Mouse (Mus musculus) cerebellum, adult (tissue): ENCODE results near the gene Mapkapk3.

Experiments
- ATAC-seq: cut with Nextera tagmentation; 2 replicates; pipeline ENCODE4 v1.9.2; 2017; ENCODE audit warnings: mild to moderate bottlenecking, moderate library complexity, mixed read lengths; ENCODE audit not compliant: insufficient number of reproducible peaks, low FRiP score, low TSS enrichment

Mapkapk3 gene

DNA sequence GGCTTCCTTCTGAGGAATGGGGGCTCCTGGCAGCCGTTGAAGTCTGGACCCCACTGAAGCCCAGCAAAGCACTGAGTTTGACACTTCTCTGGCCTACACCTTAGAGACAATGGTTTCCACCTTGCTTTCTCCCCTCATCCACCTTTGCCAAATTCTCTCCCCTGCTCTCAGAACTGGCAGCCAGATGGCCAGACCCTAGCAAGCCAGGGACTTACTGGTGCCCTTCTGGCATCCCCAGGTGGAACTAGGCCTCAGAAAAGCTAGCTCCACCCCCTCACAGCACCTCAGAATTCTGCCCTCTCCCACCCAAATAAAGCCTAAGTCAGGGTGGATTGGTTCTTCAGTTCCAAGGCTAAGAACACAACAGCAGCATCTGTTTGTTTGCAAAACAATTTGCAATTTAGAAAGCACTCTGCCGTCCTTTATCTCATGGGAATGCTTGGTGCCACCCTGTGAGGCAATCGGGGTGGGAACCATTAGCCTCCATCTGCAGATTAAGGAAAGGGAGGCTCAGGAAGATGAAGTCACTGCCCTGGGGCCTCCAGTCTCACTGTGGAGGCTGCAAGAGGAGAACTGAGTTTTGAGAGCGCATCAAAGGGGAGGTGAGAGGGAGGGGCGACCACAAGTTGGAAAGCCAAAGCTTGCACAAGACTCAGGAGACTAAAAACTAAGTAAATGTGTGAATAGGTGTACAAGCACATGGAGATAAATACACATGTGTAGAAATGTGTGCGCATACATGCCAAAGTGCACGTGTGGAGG, 18.3 kb downstream of the Mapkapk3 start:
- no peak for ATAC-seq

- ATAC-seq = no peak
These were observed 19.9 kb downstream of the Mapkapk3 start for GRCm38 (mm10) chr9:107269772-107270171.

DNA sequence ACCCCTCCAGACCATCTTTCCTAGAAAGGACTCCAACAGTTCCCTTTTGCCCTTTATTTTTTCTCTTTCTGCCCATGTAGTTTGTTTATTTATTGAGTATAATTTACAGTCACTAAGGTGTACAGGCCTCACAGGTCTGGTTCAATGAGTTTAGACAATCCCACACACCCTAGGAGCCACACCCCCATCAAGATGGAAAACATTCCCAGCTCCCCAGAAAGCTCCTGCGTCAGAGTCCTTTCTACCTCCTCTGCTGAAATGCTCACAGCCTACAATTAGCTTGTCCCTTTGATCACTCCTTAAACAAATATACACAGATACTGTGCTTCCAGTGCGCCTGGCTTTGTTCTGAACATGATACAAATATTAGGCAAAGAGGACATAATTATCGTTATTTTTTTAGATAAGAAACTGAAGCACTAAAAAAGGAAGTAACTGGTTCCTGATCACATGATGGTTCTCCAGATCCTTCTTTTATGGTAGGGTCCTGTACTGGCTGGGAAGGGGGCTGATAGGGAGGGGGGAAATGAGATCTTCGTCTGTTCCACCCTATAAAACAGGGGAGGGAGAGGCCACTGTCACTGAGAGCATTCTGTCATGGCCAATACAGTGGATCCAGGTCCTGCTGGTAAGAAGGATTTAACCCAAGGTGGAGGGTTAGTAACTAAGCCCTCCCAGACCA, 21.8 kb downstream of the Mapkapk3 start:
- no peak for ATAC-seq

- no peak for ATAC-seq
These were observed 22.6 kb downstream of the Mapkapk3 start for GRCm38 (mm10) chr9:107267028-107267427.

DNA sequence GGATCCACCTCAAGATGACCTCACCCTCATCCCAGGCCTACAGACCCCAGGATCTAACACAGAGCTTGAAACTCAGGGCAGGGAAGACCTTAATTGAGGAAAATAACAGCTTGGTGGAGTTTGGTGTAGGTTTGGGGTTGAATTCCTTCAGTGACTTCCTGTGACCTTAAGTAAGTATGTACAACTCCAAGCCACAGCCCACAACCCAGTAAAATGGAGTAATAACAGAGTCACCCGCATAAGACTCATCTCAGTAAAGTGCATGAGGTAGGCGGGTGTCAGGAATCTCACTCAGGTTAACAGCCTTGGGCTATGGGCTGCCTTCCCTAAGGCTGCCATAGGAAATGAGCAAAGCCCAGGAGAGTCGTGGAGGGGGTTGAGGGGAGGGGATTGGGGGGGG, 24.9 kb downstream of the Mapkapk3 start:
- ATAC-seq = no peak

GRCm38 (mm10) chr9:107263912-107264311, 25.8 kb downstream of the Mapkapk3 start:
- ATAC-seq = no peak

DNA sequence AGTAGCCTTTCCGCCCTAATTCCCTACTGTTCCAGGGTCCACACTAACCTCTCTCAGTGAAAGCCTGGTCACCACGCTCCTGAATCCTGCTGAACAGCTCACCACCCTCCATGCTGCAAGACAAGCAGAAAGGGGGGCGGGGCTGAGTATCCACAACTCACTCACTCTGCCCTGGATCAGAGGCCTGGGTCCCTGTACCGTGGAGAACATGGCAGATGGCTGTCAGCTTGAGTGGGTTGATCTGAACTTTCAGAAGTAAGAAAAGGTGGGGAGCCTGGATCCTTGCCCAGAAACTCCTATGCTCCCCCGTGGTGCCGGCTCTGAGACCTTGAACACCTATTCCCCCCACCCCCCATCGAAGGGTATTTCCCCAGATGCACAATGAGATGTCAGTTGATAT, 27.3 kb downstream of the Mapkapk3 start:
- ATAC-seq = no peak

GRCm38 (mm10) chr9:107261792-107262191, 27.9 kb downstream of the Mapkapk3 start:
- ATAC-seq = no peak

- ATAC-seq = no peak
These were observed 28.8 kb downstream of the Mapkapk3 start for GRCm38 (mm10) chr9:107260836-107261235.

- 0 out of 2 replicates have a peak, but pooled peaks have one; percentile 9 for ATAC-seq
These were observed 29.2 kb downstream of the Mapkapk3 start for GRCm38 (mm10) chr9:107260429-107260828.

DNA sequence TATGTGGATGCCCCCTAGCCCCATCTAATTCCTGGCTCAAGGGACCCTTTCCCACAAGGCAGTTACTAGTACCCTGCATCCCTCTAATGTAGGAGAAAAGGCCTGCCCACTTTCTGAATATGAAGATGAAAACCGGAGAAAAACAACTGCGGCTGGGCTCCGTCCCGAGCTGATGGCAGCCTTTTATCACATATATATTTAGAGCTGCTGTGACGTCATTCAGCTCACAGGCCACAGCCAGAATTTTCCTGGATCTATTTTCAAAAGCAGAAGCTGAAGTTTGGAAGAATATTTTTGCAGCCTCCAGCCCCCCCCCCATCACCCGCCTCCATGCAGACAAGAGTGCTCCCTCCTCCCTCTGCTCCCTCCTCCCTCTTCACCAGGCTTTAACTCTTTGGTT, 30.1 kb downstream of the Mapkapk3 start:
- ATAC-seq = no peak

- 0 out of 2 replicates have a peak, but pooled peaks have one; percentile 19 for ATAC-seq
These were observed 34.1 kb downstream of the Mapkapk3 start for GRCm38 (mm10) chr9:107255596-107255995.

DNA sequence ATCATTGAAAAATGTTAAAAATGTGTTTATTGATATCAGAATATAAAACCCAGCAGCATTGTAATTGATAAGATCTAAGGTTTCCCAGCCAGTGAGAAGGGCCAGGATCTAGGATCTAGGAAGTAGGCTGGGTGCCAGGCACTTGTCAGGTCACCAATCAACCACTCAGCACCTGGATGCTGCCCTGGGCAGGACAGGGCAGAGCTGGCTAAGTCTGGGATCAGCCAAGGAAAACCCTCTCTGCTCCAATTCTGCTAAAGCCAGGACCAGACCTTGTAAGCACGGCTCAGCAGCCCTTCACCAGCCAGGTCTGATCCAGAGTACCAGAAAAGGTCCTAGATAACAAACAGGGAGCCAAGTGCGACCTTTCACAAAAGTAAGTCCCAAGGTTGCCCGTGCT, 34.8 kb downstream of the Mapkapk3 start:
- no peak for ATAC-seq

DNA sequence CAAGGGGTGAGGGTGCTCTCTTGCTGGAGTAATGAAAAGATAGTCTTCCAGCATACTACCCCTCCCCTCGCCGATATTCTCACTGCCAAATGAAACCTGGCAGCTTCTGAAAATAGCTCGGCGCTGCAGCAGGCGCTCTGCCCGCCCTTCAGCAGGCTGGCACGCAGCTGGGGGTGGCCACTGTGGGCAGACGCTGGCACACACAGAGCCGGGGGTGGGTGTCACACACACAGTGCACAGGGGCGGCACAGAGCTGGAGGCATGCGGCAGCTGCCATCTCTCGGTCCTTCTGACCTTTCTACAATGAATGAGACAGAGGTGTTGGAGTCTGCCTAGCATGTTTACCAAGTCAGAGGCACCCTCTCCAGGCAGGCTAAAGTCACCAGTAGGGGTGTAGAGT, 35.2 kb downstream of the Mapkapk3 start:
- peak; percentile 63 for ATAC-seq

DNA sequence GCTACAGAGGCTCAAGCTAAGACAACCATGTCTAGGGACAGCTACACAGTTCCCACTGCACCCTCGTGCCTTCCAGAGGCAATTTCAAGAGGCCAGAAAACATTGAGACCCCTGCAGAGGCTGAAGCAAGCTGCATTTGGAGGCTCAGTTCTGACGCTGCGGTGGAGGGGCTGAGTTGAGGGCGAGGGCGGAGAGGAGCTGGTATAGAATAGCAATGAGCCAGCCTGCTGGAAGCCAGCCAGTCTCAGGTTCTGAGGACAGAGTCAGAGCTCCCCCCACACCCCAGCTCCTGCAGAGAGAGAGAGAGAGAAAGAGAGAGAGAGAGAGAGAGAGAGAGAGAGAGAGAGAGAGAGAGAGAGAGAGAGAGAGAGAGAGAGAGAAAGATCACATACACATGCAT, 37.5 kb downstream of the Mapkapk3 start:
- ATAC-seq = no peak

DNA sequence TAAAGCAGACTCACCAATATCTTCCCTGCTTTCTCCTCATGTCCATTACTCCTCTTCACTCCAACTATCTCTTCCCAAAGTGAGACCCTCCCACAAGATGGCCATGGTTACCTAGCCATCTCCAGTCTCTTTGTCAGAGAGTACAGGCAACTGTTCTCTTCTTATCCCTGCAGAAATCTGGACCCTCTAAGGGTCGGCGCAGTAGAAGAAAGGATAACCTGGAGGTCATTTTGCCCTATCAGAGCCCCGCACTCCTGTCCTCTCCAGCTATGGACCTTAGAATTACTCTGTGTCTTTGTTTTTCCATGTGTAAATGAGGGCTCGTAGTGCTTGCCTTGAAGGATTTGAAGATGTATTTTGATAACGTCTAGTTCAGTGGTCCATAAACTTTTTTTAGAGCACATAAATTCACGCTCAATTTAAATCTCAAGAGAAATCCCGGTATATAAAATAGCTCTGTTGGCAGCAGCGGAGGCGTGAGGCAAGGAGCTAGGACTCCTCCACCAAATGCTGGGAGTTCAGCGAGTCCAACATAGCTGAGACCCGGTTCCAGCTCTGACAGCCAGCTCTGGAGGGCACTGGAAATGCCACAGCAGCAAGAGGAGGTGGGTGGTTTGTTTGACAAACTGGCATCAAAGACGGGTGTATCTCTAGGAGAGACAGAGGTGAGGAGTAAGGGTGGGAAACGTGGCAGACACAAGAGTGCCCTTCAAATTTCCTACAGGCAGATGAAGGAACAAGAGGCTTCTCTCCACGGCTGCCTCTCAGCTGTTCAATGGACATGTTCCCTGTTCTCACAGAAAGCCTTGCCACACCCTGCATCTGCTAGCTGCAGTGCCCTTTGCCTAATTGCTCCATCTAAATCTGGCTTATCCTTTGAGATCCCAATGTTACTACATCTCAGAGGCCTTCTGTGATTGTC, 39.0 kb downstream of the Mapkapk3 start:
- no peak for ATAC-seq

- ATAC-seq = no peak
These were observed 40.5 kb downstream of the Mapkapk3 start for GRCm38 (mm10) chr9:107249154-107249553.

DNA sequence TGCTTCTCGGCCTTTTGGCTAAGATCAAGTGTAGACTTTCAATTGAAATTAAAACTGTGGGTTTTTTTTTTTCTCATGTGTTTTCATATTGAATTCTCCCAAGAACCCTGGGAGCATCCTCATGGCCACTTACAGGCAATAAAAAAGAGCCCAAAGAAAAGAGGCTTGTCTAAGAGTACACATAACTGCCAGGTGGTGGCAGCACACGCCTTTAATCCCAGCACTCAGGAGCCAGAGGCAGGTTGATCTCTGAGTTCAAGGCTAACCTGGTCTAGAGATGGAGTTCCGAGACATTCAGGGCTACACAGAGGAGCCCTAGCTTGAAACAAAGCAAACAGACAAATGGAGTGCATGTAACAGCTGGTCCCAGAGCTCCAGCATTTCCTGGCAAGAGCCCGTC, 43.5 kb downstream of the Mapkapk3 start:
- ATAC-seq = no peak

DNA sequence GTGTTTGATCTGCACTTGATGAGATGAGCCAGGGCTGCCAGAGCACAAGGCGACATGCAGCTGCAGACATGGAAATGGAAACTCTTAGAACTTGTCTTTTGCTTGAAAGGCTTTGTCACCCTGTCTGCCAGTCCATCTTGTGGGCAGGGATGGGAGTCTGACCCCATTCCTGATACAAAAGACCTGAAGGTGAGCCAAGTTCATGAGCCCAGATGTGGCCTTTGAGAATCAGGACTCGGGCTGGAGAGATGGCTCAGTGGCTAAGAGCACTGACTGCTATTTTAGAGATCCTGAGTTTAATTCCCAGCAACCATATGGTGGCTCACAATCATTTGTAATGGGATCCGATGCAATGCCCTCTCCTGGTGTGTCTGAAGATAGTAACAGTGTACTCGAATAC, 44.4 kb downstream of the Mapkapk3 start:
- ATAC-seq = no peak

- ATAC-seq = no peak
These were observed 53.5 kb downstream of the Mapkapk3 start for GRCm38 (mm10) chr9:107236151-107236550.

- no peak for ATAC-seq
These were observed 54.4 kb downstream of the Mapkapk3 start for GRCm38 (mm10) chr9:107235261-107235660.
